8 mouse cellular contexts compared by ENCODE assay signal in genomic region chr11:3912100-3912874, GRCm38 (mm10). TPM values are rescaled to one million over a fixed set of nuclear protein-coding genes. Genes with fewer than 3 reads are reported as not detected.
DNase-seq lines count a peak whose midpoint lies in the region; ATAC-seq and TF ChIP-seq lines count a peak whose summit lies in the region.

No protein-coding gene starts in this region.

- H3K27ac ChIP-seq in heart, adult 2 months = peak overlapping the region; percentile 77; the same call in 1 of the 2 replicates
- H3K27ac ChIP-seq in embryonic facial prominence, embryonic 14.5 days (replicated peaks; ENCODE audit: low read depth, low read length) = no peak overlapping the region
- no peak overlapping the region for H3K27ac ChIP-seq in intestine, embryonic 15.5 days

- ATAC-seq in embryonic facial prominence, embryonic 14.5 days (ENCODE audit: low read depth) = no peak
- ATAC-seq in intestine, embryonic 15.5 days = no peak

- H3K9me3 ChIP-seq in embryonic facial prominence, embryonic 14.5 days (ENCODE audit: control insufficient read depth, low read length) = no peaks in the 10 kb centered on the region
- no peaks in the 10 kb centered on the region for H3K9me3 ChIP-seq in intestine, embryonic 15.5 days

- peak; percentile 30 to 44 for DNase-seq in heart, adult 2 months
- DNase-seq in heart, adult 8-10 months (ENCODE audit: low spot score) = no peak
- DNase-seq in MN1 (ENCODE audit: low spot score) = peak; percentile 58
- DNase-seq in embryonic facial prominence, embryonic 14.5 days (ENCODE audit: low spot score) = peak; percentile 82
- peak; percentile 50 for DNase-seq in lung, postnatal 36 days
- no peak for DNase-seq in spleen, adult 18-20 months
- DNase-seq in gastrocnemius, postnatal 25 days = no peak

- H3K36me3 ChIP-seq in heart, adult 2 months (ENCODE audit: control insufficient read depth, insufficient read depth, low read length) = no peaks in the 10 kb centered on the region
- peaks cover 5% of the 10 kb centered on the region; the same call in 1 of the 2 replicates for H3K36me3 ChIP-seq in embryonic facial prominence, embryonic 14.5 days (ENCODE audit: control insufficient read depth, insufficient read depth, low read length)
- H3K36me3 ChIP-seq in intestine, embryonic 15.5 days = no peaks in the 10 kb centered on the region

- no peaks in the 10 kb centered on the region for H3K27me3 ChIP-seq in heart, adult 2 months (ENCODE audit: control insufficient read depth, insufficient read depth, low read length)
- H3K27me3 ChIP-seq in embryonic facial prominence, embryonic 14.5 days (replicated peaks; ENCODE audit: control insufficient read depth, insufficient read depth, low read length) = no peaks in the 10 kb centered on the region
- peaks cover 10% of the 10 kb centered on the region for H3K27me3 ChIP-seq in intestine, embryonic 15.5 days (replicated peaks)

- peaks cover 17% of the 10 kb centered on the region for H3K4me1 ChIP-seq in heart, adult 2 months (ENCODE audit: control insufficient read depth, insufficient read depth, low read length)
- peaks cover 20% of the 10 kb centered on the region for H3K4me1 ChIP-seq in embryonic facial prominence, embryonic 14.5 days (ENCODE audit: control insufficient read depth, insufficient read depth, low read length)
- H3K4me1 ChIP-seq in intestine, embryonic 15.5 days (replicated peaks) = peaks cover 23% of the 10 kb centered on the region

- TF ChIP-seq CTCF in heart, adult 2 months (IDR thresholded peaks at IDR 0.05) = no peak

- peak overlapping the region; percentile 66 for H3K9ac ChIP-seq in heart, adult 2 months (ENCODE audit: low read depth, low read length)
- H3K9ac ChIP-seq in embryonic facial prominence, embryonic 14.5 days (ENCODE audit: low read depth, low read length) = peak overlapping the region; percentile 69
- peak overlapping the region; percentile 43; the same call in 1 of the 2 replicates for H3K9ac ChIP-seq in intestine, embryonic 15.5 days

- TF ChIP-seq POLR2A in heart, adult 2 months (IDR thresholded peaks at IDR 0.05; ENCODE audit: insufficient read depth, low read depth, low read length) = no peak

- peaks cover 3% of the 10 kb centered on the region for H3K79me2 ChIP-seq in heart, adult 2 months (replicated peaks; ENCODE audit: control insufficient read depth, insufficient read depth, low read length)

- peak overlapping the region; percentile 70 for H3K4me3 ChIP-seq in heart, adult 2 months
- H3K4me3 ChIP-seq in embryonic facial prominence, embryonic 14.5 days (ENCODE audit: low read depth, low read length) = peak overlapping the region; percentile 60
- H3K4me3 ChIP-seq in intestine, embryonic 15.5 days (replicated peaks) = peak overlapping the region; percentile 62

- intact Hi-C loops in heart, adult 2 months (cut with DNase I) = loop anchor here (2.0 to 10.0 kb wide), 4 partner anchors 17 to 710 kb away; partner anchors contain the start of genes 4921536K21Rik, Dusp18, Eif4enif1 and Pes1

- TF ChIP-seq EP300 in heart, adult 2 months (IDR thresholded peaks at IDR 0.05; ENCODE audit: insufficient read depth, low read depth, low read length) = no peak

- peak overlapping the region; percentile 69 for H3K4me2 ChIP-seq in embryonic facial prominence, embryonic 14.5 days (ENCODE audit: low read depth, low read length)
- peak overlapping the region; percentile 95 for H3K4me2 ChIP-seq in intestine, embryonic 15.5 days (replicated peaks)

- 37% methylated on average over 19 of the region's 19 CpGs for WGBS in heart, adult 2 months
- 18% methylated on average over 19 of the region's 19 CpGs for WGBS in embryonic facial prominence, embryonic 14.5 days
- WGBS in intestine, embryonic 15.5 days = 32% methylated on average over 19 of the region's 19 CpGs

RNA-seq across cellular contexts. Expression of gene Slc35e4, which starts 2.2 kb away (rescaled TPM):
- total RNA-seq in heart, adult 2 months (2021) = 1 to 10 TPM; 3.9 to 6.9 TPM
- 4.5 and 6.3 TPM in 2 replicates for polyA plus RNA-seq in heart, adult 2 months (2012; rRNA removed)
- 1 to 10 TPM; 3.1 to 5.5 (median 4.3) TPM for total RNA-seq in heart, adult 8-10 months (2022)
- 5.8 and 6.4 TPM in 2 replicates for polyA plus RNA-seq in embryonic facial prominence, embryonic 14.5 days (2014; fragmentation: Nextera tagmentation; extraction: Ambion mirVana)
- 3.2 and 3.4 TPM in 2 replicates for polyA plus RNA-seq in intestine, embryonic 15.5 days (2015; fragmentation: Nextera tagmentation; extraction: Ambion mirVana)
- total RNA-seq in gastrocnemius, postnatal 25 days (2021) = 10 to 100 TPM; 13.0 to 14.2 TPM

RNA-seq across cellular contexts. Expression of gene Dusp18, which starts 17.2 kb away (rescaled TPM):
- total RNA-seq in heart, adult 2 months (2021) = 10 to 100 TPM; 32.6 to 47.8 TPM
- 29.1 and 52.6 TPM in 2 replicates for polyA plus RNA-seq in heart, adult 2 months (2012; rRNA removed)
- 10 to 100 TPM; 31.5 to 52.7 (median 36.9) TPM for total RNA-seq in heart, adult 8-10 months (2022)
- 10.0 and 10.5 TPM in 2 replicates for polyA plus RNA-seq in embryonic facial prominence, embryonic 14.5 days (2014; fragmentation: Nextera tagmentation; extraction: Ambion mirVana)
- 6.4 and 7.0 TPM in 2 replicates for polyA plus RNA-seq in intestine, embryonic 15.5 days (2015; fragmentation: Nextera tagmentation; extraction: Ambion mirVana)
- total RNA-seq in gastrocnemius, postnatal 25 days (2021) = 1 to 10 TPM; 5.1 to 8.4 TPM

RNA-seq across cellular contexts. Expression of gene 4921536K21Rik, which starts 17.4 kb away (rescaled TPM):
- total RNA-seq in heart, adult 2 months (2021) = under 1 TPM; 0.57 to 0.81 TPM
- 0.57 and 0.76 TPM in 2 replicates for polyA plus RNA-seq in heart, adult 2 months (2012; rRNA removed)
- total RNA-seq in heart, adult 8-10 months (2022) = under 1 TPM; 0.57 to 0.91 (median 0.60) TPM
- polyA plus RNA-seq in embryonic facial prominence, embryonic 14.5 days (2014; fragmentation: Nextera tagmentation; extraction: Ambion mirVana) = 0.17 and 0.21 TPM in 2 replicates
- 0.27 and 0.29 TPM in 2 replicates for polyA plus RNA-seq in intestine, embryonic 15.5 days (2015; fragmentation: Nextera tagmentation; extraction: Ambion mirVana)
- under 1 TPM; 0.13 TPM for total RNA-seq in gastrocnemius, postnatal 25 days (2021)

RNA-seq across cellular contexts. Expression of gene Tcn2, which starts 19.7 kb away (rescaled TPM):
- total RNA-seq in heart, adult 2 months (2021) = 10 to 100 TPM; 41.3 to 42.9 TPM
- polyA plus RNA-seq in heart, adult 2 months (2012; rRNA removed) = 69.4 and 90.6 TPM in 2 replicates
- total RNA-seq in heart, adult 8-10 months (2022) = 10 to 100 TPM; 43.0 to 46.5 (median 44.3) TPM
- 49.0 and 50.4 TPM in 2 replicates for polyA plus RNA-seq in embryonic facial prominence, embryonic 14.5 days (2014; fragmentation: Nextera tagmentation; extraction: Ambion mirVana)
- polyA plus RNA-seq in intestine, embryonic 15.5 days (2015; fragmentation: Nextera tagmentation; extraction: Ambion mirVana) = 57.5 and 63.7 TPM in 2 replicates
- 10 to 100 TPM; 11.6 to 22.6 TPM for total RNA-seq in gastrocnemius, postnatal 25 days (2021)

RNA-seq across cellular contexts. Expression of gene Osbp2, which starts 48.6 kb away (rescaled TPM):
- 10 to 100 TPM; 12.9 to 16.2 TPM for total RNA-seq in heart, adult 2 months (2021)
- polyA plus RNA-seq in heart, adult 2 months (2012; rRNA removed) = 10.9 and 14.2 TPM in 2 replicates
- 10 to 100 TPM; 17.0 to 22.2 (median 20.1) TPM for total RNA-seq in heart, adult 8-10 months (2022)
- polyA plus RNA-seq in embryonic facial prominence, embryonic 14.5 days (2014; fragmentation: Nextera tagmentation; extraction: Ambion mirVana) = 0.93 and 1.3 TPM in 2 replicates
- 0.50 and 1.1 TPM in 2 replicates for polyA plus RNA-seq in intestine, embryonic 15.5 days (2015; fragmentation: Nextera tagmentation; extraction: Ambion mirVana)
- total RNA-seq in gastrocnemius, postnatal 25 days (2021) = under 1 TPM; 0.46 TPM

Comparison
In these comparisons a context has a peak if more than half of its experiments do, and no peak if none do; other contexts are left out.
1. DNase-seq: peak in heart, adult 2 months (2 of 2), MN1 (single experiment), embryonic facial prominence, embryonic 14.5 days (single experiment) and lung, postnatal 36 days (single experiment); none in heart, adult 8-10 months (single experiment), spleen, adult 18-20 months (0 of 2) and gastrocnemius, postnatal 25 days (single experiment).
2. Peak in every context shown above with its lines, with median percentiles within 50 percentile points of each other: H3K4me3 ChIP-seq and H3K9ac ChIP-seq.